In the genomic region with DNA sequence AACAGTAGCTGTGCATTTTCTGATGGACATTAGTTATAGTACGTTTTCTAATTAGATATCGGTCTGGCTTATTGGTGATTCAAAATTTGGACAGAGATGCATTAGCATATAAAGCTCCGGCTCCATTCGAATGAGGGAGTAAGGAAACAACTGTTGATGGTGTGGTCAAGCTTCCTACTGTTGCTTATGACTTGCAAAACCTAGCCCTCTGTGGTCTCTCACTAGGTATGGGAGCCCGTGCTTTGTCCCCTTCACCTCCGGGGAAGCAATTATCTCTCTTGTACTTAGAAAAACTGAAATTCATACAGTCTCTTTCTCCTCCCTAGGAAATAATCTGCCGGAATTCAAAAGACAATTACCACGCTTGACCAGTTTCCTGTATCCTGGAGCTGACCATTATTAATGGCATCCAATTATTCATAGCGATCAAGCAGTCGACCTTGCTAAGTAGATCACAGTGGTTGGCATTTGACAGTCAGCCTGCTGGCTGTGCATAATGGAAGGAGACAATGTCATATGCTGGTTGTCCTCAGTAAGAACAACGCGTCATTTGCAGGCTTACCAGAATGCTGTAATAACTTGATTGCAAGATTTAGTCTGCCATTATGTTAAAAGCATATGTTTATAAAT, we compare ENCODE assay signal across 15 mouse cellular contexts.
A peak's percentile ranks its signal among the peaks of the same experiment; 100 is the strongest.
DNase-seq lines count a peak whose midpoint lies in the region; ATAC-seq and TF ChIP-seq lines count a peak whose summit lies in the region.
"Had no signal": no experiment of that assay in that cellular context is flagged by ENCODE, and none has a peak within 500 bp of the region (broad histone marks: within the 10 kb centered on the region; RNA-seq: fewer than 3 reads in every experiment).

No protein-coding gene starts in this region.

- TF ChIP-seq CTCF in kidney, postnatal 0 days (IDR thresholded peaks at IDR 0.05; ENCODE audit: low read depth) = no peak
- no peak for TF ChIP-seq CTCF in kidney, adult 2 months (conservative IDR thresholded peaks at IDR 0.05; ENCODE audit: insufficient read depth, insufficient read length, low read depth, low read length)

- TF ChIP-seq POLR2A in kidney, adult 2 months (IDR thresholded peaks at IDR 0.05; ENCODE audit: low read depth, low read length) = no peak

- H3K27me3 ChIP-seq in kidney, postnatal 0 days (ENCODE audit: insufficient read depth, low read length) = no peaks in the 10 kb centered on the region
- H3K27me3 ChIP-seq in kidney, adult 2 months (replicated peaks; ENCODE audit: control insufficient read depth, insufficient read depth, low read length) = no peaks in the 10 kb centered on the region
- H3K27me3 ChIP-seq in embryonic facial prominence, embryonic 14.5 days (replicated peaks; ENCODE audit: control insufficient read depth, insufficient read depth, low read length) = no peaks in the 10 kb centered on the region
- no peaks in the 10 kb centered on the region for H3K27me3 ChIP-seq in hindbrain, embryonic 16.5 days (replicated peaks; ENCODE audit: control insufficient read depth, insufficient read depth, low read length)
- H3K27me3 ChIP-seq: liver, embryonic 13.5 days; Patski had no signal

- H3K4me1 ChIP-seq in kidney, postnatal 0 days (replicated peaks; ENCODE audit: insufficient read depth, low read length) = no peaks in the 10 kb centered on the region
- no peaks in the 10 kb centered on the region for H3K4me1 ChIP-seq in kidney, adult 2 months (ENCODE audit: control insufficient read depth, insufficient read depth, low read length)
- H3K4me1 ChIP-seq in embryonic facial prominence, embryonic 14.5 days (ENCODE audit: control insufficient read depth, insufficient read depth, low read length) = no peaks in the 10 kb centered on the region
- peaks cover 2% of the 10 kb centered on the region; the same call in 1 of the 2 replicates for H3K4me1 ChIP-seq in hindbrain, embryonic 16.5 days (ENCODE audit: control insufficient read depth, insufficient read depth, low read depth, low read length)

- H3K27ac ChIP-seq in kidney, postnatal 0 days = no peak overlapping the region
- no peak overlapping the region for H3K27ac ChIP-seq in kidney, adult 2 months (ENCODE audit: insufficient read depth, low read depth, low read length)
- no peak overlapping the region for H3K27ac ChIP-seq in embryonic facial prominence, embryonic 14.5 days (replicated peaks; ENCODE audit: low read depth, low read length)
- no peak overlapping the region for H3K27ac ChIP-seq in hindbrain, embryonic 16.5 days (ENCODE audit: low read depth, low read length)
- H3K27ac ChIP-seq: liver, embryonic 13.5 days had no signal

- peak; percentile 19 for DNase-seq in kidney, postnatal 0 days (ENCODE audit: low spot score)
- DNase-seq in kidney, adult 2 months = no peak
- DNase-seq in embryonic facial prominence, embryonic 14.5 days (ENCODE audit: low spot score) = peak; percentile 62
- DNase-seq in retina, postnatal 1 day = peak; percentile 97
- DNase-seq in spleen, adult 12 weeks (ENCODE audit: low spot score) = no peak
- no peak for DNase-seq in testis, postnatal 14 days (ENCODE audit: low spot score)
- DNase-seq: adrenal gland, postnatal 25 days; heart, postnatal 10 days; kidney, postnatal 10 days; liver, embryonic 13.5 days; lung, postnatal 4 days; right cerebral cortex, postnatal 14 days; thymus, postnatal 4 days had no signal

- ATAC-seq in kidney, postnatal 0 days (replicated peaks; ENCODE audit: low FRiP score, low read depth) = no peak
- peak; percentile 50; the same call in 1 of the 2 replicates for ATAC-seq in embryonic facial prominence, embryonic 14.5 days (ENCODE audit: low read depth)
- peak; percentile 78 for ATAC-seq in hindbrain, embryonic 16.5 days
- ATAC-seq: Patski had no signal

- no peaks in the 10 kb centered on the region for H3K9me3 ChIP-seq in kidney, postnatal 0 days (replicated peaks; ENCODE audit: low read length)
- no peaks in the 10 kb centered on the region for H3K9me3 ChIP-seq in embryonic facial prominence, embryonic 14.5 days (ENCODE audit: control insufficient read depth, low read length)
- H3K9me3 ChIP-seq in hindbrain, embryonic 16.5 days (ENCODE audit: control insufficient read depth, low read length) = no peaks in the 10 kb centered on the region
- H3K9me3 ChIP-seq: liver, embryonic 13.5 days had no signal

- no peak overlapping the region for H3K9ac ChIP-seq in kidney, postnatal 0 days (ENCODE audit: low read depth, low read length)
- H3K9ac ChIP-seq in embryonic facial prominence, embryonic 14.5 days (ENCODE audit: low read depth, low read length) = no peak overlapping the region
- no peak overlapping the region for H3K9ac ChIP-seq in hindbrain, embryonic 16.5 days (ENCODE audit: low read depth, low read length)
- H3K9ac ChIP-seq: liver, embryonic 13.5 days had no signal

- H3K4me3 ChIP-seq in kidney, postnatal 0 days (replicated peaks; ENCODE audit: low read depth, low read length) = no peak overlapping the region
- H3K4me3 ChIP-seq in kidney, adult 2 months (ENCODE audit: insufficient read depth, low read depth, low read length) = no peak overlapping the region
- H3K4me3 ChIP-seq in embryonic facial prominence, embryonic 14.5 days (ENCODE audit: low read depth, low read length) = no peak overlapping the region
- H3K4me3 ChIP-seq in hindbrain, embryonic 16.5 days (ENCODE audit: low read length) = no peak overlapping the region
- H3K4me3 ChIP-seq: liver, embryonic 13.5 days had no signal

- WGBS in kidney, postnatal 0 days = 43% methylated on average over 12 of the region's 12 CpGs
- 37% methylated on average over 12 of the region's 12 CpGs for WGBS in kidney, adult 2 months
- WGBS in embryonic facial prominence, embryonic 14.5 days = 64% methylated on average over 12 of the region's 12 CpGs
- WGBS in hindbrain, embryonic 16.5 days = 25% methylated on average over 12 of the region's 12 CpGs

- no peaks in the 10 kb centered on the region for H3K36me3 ChIP-seq in kidney, postnatal 0 days (ENCODE audit: insufficient read depth, low read length)
- no peaks in the 10 kb centered on the region for H3K36me3 ChIP-seq in kidney, adult 2 months (ENCODE audit: control insufficient read depth, insufficient read depth, low read length)
- H3K36me3 ChIP-seq in embryonic facial prominence, embryonic 14.5 days (ENCODE audit: control insufficient read depth, insufficient read depth, low read length) = no peaks in the 10 kb centered on the region
- no peaks in the 10 kb centered on the region for H3K36me3 ChIP-seq in hindbrain, embryonic 16.5 days (ENCODE audit: control insufficient read depth, insufficient read depth, low read length)
- H3K36me3 ChIP-seq: liver, embryonic 13.5 days had no signal

- no peak overlapping the region for H3K4me2 ChIP-seq in kidney, postnatal 0 days (ENCODE audit: low read length)
- H3K4me2 ChIP-seq in embryonic facial prominence, embryonic 14.5 days (ENCODE audit: low read depth, low read length) = no peak overlapping the region
- no peak overlapping the region for H3K4me2 ChIP-seq in hindbrain, embryonic 16.5 days (ENCODE audit: low read length)
- H3K4me2 ChIP-seq: liver, embryonic 13.5 days had no signal

Comparison
In these comparisons a context has a peak if more than half of its experiments do, and no peak if none do; other contexts are left out.
1. DNase-seq: peak in kidney, postnatal 0 days (single experiment), embryonic facial prominence, embryonic 14.5 days (single experiment) and retina, postnatal 1 day (single experiment); none in kidney, adult 2 months (single experiment), spleen, adult 12 weeks (single experiment) and testis, postnatal 14 days (single experiment).